Mouse (Mus musculus): ENCODE results near the gene Cep128.

DNA sequence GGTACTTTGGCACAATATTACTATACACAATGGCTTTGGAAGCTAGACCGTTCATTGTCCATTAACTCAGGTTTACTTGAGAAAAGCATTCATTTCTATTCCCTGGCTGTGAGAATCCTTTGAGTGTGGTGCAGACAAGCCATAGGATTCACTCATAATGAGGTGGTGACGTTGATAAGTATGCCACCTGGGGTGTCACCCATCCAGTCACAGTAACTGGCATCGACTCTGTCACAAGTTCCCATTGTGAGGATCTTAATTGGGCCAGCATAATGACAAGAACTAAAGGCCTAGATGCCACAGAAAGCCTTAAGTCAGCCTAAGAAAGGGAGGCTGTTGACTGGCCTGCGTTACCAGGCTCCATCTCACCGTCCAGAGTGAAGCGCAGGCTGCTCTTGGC lies 396.9 kb downstream of the Cep128 start:
- TF ChIP-seq CTCF (IDR thresholded peaks at IDR 0.05; ENCODE audit: control insufficient read depth, insufficient read depth, insufficient replicate concordance, low read depth, low read length) = no peak
- TF ChIP-seq POLR2A (IDR thresholded peaks at IDR 0.05; ENCODE audit: control insufficient read depth, low read depth, low read length) = no peak
